In the genomic region with DNA sequence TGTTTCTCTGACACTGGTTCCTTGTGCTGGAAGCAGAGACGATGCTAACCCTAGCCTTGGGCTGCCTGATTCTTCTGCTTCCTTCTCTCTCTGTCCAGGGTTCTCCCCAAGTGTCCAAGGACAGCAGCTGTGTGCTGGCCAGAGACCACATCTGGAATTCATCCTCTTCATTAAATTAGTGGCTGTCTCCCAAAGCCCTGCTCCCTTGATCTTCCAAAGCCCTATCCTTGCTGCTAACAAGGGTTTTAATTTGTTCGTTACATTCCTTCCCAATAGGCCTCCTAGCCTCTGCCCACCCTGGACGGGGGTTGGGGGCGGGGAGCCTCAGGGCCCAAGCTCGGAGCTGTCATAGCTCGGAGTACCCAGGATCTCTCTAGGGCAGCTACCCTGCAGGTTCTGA, we compare ENCODE assay signal across 13 mouse cellular contexts. TPM values are rescaled to one million over a fixed set of nuclear protein-coding genes. Genes with fewer than 3 reads are reported as not detected.
DNase-seq lines count a peak whose midpoint lies in the region; ATAC-seq and TF ChIP-seq lines count a peak whose summit lies in the region.
"Had no signal": no experiment of that assay in that cellular context is flagged by ENCODE, and none has a peak within 500 bp of the region (broad histone marks: within the 10 kb centered on the region; RNA-seq: fewer than 3 reads in every experiment).

No protein-coding gene starts in this region.

- ATAC-seq in intestine, embryonic 16.5 days: peak; percentile 49

- H3K9ac ChIP-seq in liver, adult 2 months (ENCODE audit: low read depth, low read length): no peak overlapping the region
- H3K9ac ChIP-seq in intestine, embryonic 16.5 days (ENCODE audit: low read depth, low read length): peak overlapping the region; percentile 14; the same call in 1 of the 2 replicates
- H3K9ac ChIP-seq: hindbrain, embryonic 15.5 days; liver, embryonic 15.5 days had no signal

- H3K4me1 ChIP-seq in liver, adult 2 months (ENCODE audit: control insufficient read depth, insufficient read depth, low read length): no peaks in the 10 kb centered on the region
- peaks cover 18% of the 10 kb centered on the region for H3K4me1 ChIP-seq in intestine, embryonic 16.5 days (ENCODE audit: control insufficient read depth, insufficient read depth, low read length)
- no peaks in the 10 kb centered on the region for H3K4me1 ChIP-seq in cerebellum, adult 2 months (ENCODE audit: control insufficient read depth, insufficient read depth, low read length)
- H3K4me1 ChIP-seq: liver, embryonic 15.5 days had no signal

- H3K36me3 ChIP-seq in liver, adult 2 months (ENCODE audit: control insufficient read depth, insufficient read depth, low read length): no peaks in the 10 kb centered on the region
- H3K36me3 ChIP-seq in intestine, embryonic 16.5 days (ENCODE audit: control insufficient read depth, insufficient read depth, low read length): no peaks in the 10 kb centered on the region
- H3K36me3 ChIP-seq: G1E; hindbrain, embryonic 15.5 days; liver, embryonic 15.5 days had no signal

- no peaks in the 10 kb centered on the region for H3K27me3 ChIP-seq in liver, adult 2 months (ENCODE audit: control insufficient read depth, insufficient read depth, low read length)
- no peaks in the 10 kb centered on the region for H3K27me3 ChIP-seq in intestine, embryonic 16.5 days (replicated peaks; ENCODE audit: control insufficient read depth, insufficient read depth, low read length)
- no peaks in the 10 kb centered on the region; the same call in 1 of the 2 replicates for H3K27me3 ChIP-seq in cerebellum, adult 2 months (ENCODE audit: control insufficient read depth, insufficient read depth, low read length)
- H3K27me3 ChIP-seq: hindbrain, embryonic 15.5 days; liver, embryonic 15.5 days had no signal

- no peaks in the 10 kb centered on the region for H3K79me2 ChIP-seq in liver, adult 2 months (ENCODE audit: control insufficient read depth, insufficient read depth, low read length)

- no peak overlapping the region for H3K27ac ChIP-seq in liver, adult 2 months (replicated peaks; ENCODE audit: insufficient read depth, low read depth, low read length)
- peak overlapping the region; percentile 63 for H3K27ac ChIP-seq in intestine, embryonic 16.5 days (ENCODE audit: low read length)
- H3K27ac ChIP-seq in cerebellum, adult 2 months (ENCODE audit: insufficient read depth, low read length): no peak overlapping the region
- H3K27ac ChIP-seq: hindbrain, embryonic 15.5 days; liver, embryonic 15.5 days had no signal

- DNase-seq in gastrocnemius, adult 18-20 months (ENCODE audit: low spot score): peak; percentile 10
- DNase-seq in gastrocnemius, postnatal 36 days: no peak
- peak; percentile 18 for DNase-seq in liver, adult 2 months (ENCODE audit: extremely low read depth, low read depth, low spot score)
- no peak for DNase-seq in liver
- peak; percentile 58 for DNase-seq in lung, postnatal 10 days
- no peak for DNase-seq in urinary bladder, adult 2 months (ENCODE audit: low spot score)
- DNase-seq in cerebellum, adult 2 months: no peak
- DNase-seq: spleen, adult 18-20 months had no signal

- no peak overlapping the region for H3K4me3 ChIP-seq in liver, adult 2 months (ENCODE audit: insufficient read depth, low read depth, low read length)
- no peak overlapping the region for H3K4me3 ChIP-seq in intestine, embryonic 16.5 days (ENCODE audit: low read length)
- no peak overlapping the region for H3K4me3 ChIP-seq in cerebellum, adult 2 months (replicated peaks; ENCODE audit: insufficient read depth, low read depth, low read length)
- H3K4me3 ChIP-seq: hindbrain, embryonic 15.5 days; liver, embryonic 15.5 days; myocyte had no signal

- TF ChIP-seq POLR2A in liver, adult 2 months (IDR thresholded peaks at IDR 0.05; ENCODE audit: extremely low read depth, insufficient read depth, low read length): no peak
- TF ChIP-seq POLR2A in cerebellum, adult 2 months (IDR thresholded peaks at IDR 0.05; ENCODE audit: borderline replicate concordance, insufficient read depth, low read length): no peak

- TF ChIP-seq CTCF in liver, adult 2 months (IDR thresholded peaks at IDR 0.05; ENCODE audit: low read depth, low read length): no peak
- no peak for TF ChIP-seq CTCF in cerebellum, adult 2 months (IDR thresholded peaks at IDR 0.05; ENCODE audit: borderline replicate concordance, insufficient read depth, low read depth, low read length)

- intact Hi-C loops in gastrocnemius, postnatal 36 days (cut with DNase I): no loop called here

- 71% methylated on average over 6 of the region's 6 CpGs for WGBS in liver, adult 2 months
- WGBS in intestine, embryonic 16.5 days: 45% methylated on average over 6 of the region's 6 CpGs
- 85% methylated on average over 6 of the region's 6 CpGs for WGBS in cerebellum, adult 2 months

- no peaks in the 10 kb centered on the region for H3K9me3 ChIP-seq in intestine, embryonic 16.5 days (ENCODE audit: control insufficient read depth, low read length)
- H3K9me3 ChIP-seq: hindbrain, embryonic 15.5 days; liver, embryonic 15.5 days had no signal

- H3K4me2 ChIP-seq in intestine, embryonic 16.5 days (ENCODE audit: low read depth, low read length): no peak overlapping the region
- H3K4me2 ChIP-seq: hindbrain, embryonic 15.5 days; liver, embryonic 15.5 days had no signal

RNA-seq across cellular contexts. Expression of gene Sdk2, which starts 38.3 kb away (rescaled TPM):
- under 1 TPM; 0.41 to 0.57 TPM for total RNA-seq in gastrocnemius, adult 18-20 months (2021)
- total RNA-seq in gastrocnemius, postnatal 36 days (2021): under 1 TPM; 0.54 to 0.59 TPM
- 0.28 and 0.40 TPM in 2 replicates for total RNA-seq in liver, adult 2 months (2014; rRNA removed)
- 0.06 and 0.07 TPM in 2 replicates for polyA plus RNA-seq in liver, adult 2 months (2012; rRNA removed)
- polyA plus RNA-seq in intestine, embryonic 16.5 days (2015; fragmentation: Nextera tagmentation; extraction: Ambion mirVana): 1.4 and 1.5 TPM in 2 replicates
- polyA plus RNA-seq in urinary bladder, adult 2 months (2012; rRNA removed): 0.56 and 1.5 TPM in 2 replicates
- 3.1 and 3.2 TPM in 2 replicates for polyA plus RNA-seq in cerebellum, adult 2 months (2012; rRNA removed)
- polyA plus RNA-seq: G1E had no signal

Comparison
In these comparisons a context has a peak if more than half of its experiments do, and no peak if none do; other contexts are left out.
1. DNase-seq: peak in gastrocnemius, adult 18-20 months (single experiment), liver, adult 2 months (single experiment) and lung, postnatal 10 days (single experiment); none in gastrocnemius, postnatal 36 days (0 of 2), liver (single experiment), urinary bladder, adult 2 months (single experiment) and cerebellum, adult 2 months (0 of 2).